Mouse (Mus musculus): ENCODE results near the gene Rnf43.

- no peak for TF ChIP-seq CTCF (IDR thresholded peaks at IDR 0.05; ENCODE audit: extremely low read depth, insufficient read depth, insufficient read length, insufficient replicate concordance)
- no peak for TF ChIP-seq POLR2A (IDR thresholded peaks at IDR 0.05; ENCODE audit: low read depth, low read length)
Observed at GRCm38 (mm10) chr11:87762702-87763385, 100.3 kb downstream of the Rnf43 start.
